Mouse (Mus musculus) layer of hippocampus, adult 11-12 months (tissue): ENCODE results near the gene Myo16.

Source experiments
- DNase-seq: peaks from one replicate; pipeline ENCODE4 v3.0.0; 2022; ENCODE audit warnings: low spot score

The Myo16 gene

GRCm38 (mm10) chr8:10625262-10625661, 471.6 kb downstream of the Myo16 start:
- DNase-seq: no peak

- DNase-seq: no peak
These were observed 475.0 kb downstream of the Myo16 start for GRCm38 (mm10) chr8:10628725-10629124.

GRCm38 (mm10) chr8:10629862-10630261, 476.2 kb downstream of the Myo16 start:
- no peak for DNase-seq

DNA sequence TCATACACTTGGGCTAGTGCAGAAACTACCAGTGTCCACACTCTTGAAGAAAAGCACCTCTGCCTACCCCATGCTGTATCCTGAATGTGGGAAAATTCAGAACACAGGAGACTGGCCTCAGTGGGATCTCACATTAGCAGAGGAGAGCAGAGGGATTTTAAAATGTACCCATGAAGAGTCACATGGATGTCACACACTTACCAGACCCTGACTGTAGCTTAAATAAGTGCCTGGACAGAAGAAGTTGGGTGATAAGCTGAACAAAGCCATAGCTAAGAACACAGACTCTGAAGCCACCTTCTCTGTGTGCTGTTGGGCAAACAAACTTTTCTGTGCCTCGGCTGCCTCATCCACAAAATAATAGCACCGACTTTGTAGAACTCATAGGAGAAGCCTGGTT, 477.3 kb downstream of the Myo16 start:
- DNase-seq: no peak

- no peak for DNase-seq
These were observed 478.9 kb downstream of the Myo16 start for GRCm38 (mm10) chr8:10632603-10633002.

DNA sequence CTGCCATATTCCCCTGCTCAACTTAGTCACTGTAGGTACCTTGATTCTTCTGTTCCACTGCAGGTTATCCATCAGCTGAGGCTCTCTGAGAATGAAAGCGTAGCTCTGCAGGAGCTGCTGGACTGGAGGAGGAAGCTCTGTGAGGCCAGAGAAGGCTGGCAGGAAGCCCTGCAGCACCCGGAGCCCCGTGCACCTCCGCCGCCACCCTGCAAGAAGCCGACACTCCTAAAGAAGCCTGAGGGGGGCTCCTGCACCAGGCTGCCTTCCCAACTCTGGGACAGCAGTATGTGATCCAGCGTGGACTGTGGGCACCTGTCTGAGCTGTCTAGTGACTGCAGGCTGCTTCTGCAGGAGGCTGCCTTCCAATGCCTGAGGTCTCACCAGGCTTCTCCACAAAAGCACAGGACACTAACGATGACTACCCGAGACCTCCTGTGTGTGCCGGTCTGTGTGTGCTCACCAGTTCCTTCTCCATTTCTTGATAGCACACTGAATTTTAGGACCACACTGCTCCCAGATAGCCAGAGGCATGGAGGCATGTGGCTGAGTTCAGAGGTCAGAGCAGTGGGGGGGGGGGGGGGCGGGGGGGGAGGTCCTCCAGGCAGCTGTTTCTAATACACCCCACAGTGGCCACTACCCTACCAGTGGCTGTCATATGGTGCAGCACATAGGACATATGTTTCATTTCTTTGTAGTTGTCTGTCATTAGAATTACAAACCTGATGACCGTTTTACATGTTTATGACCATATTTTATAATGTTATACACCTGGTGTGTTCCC, 479.8 kb downstream of the Myo16 start:
- DNase-seq: no peak

GRCm38 (mm10) chr8:10634421-10634820, 480.7 kb downstream of the Myo16 start:
- no peak for DNase-seq

- DNase-seq: no peak
These were observed 485.2 kb downstream of the Myo16 start for GRCm38 (mm10) chr8:10638871-10639270.

DNA sequence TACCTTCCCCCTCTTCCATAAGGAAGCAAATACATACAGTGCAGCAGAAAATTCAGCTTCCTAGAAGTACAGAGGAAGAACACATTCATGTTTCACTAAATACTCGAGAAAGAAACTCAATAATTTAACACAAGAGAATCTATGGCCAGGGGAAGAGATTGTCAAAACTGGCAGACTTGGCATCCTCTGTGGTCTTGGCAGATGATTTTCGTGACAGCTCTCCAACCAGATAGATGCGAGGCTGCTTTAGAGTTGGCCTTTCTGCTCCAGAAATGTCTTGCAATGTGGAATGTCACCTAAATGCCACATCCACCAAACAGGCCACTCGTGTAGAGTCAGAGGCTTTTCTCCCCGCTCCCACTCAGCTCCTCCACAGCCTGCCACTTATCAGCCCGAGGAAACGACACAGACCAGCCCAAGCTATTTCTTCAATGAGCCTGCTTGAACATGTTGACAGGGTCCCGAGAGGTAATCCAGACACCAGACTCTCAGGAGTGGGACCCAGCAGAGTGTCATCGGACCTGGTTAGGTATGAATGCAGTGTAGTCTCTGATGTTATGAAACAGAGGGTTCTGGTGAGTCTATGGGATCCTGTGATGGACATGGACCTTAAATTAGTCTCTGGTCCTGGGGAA, 486.6 kb downstream of the Myo16 start:
- DNase-seq: no peak

- DNase-seq: no peak
These were observed 487.1 kb downstream of the Myo16 start for GRCm38 (mm10) chr8:10640859-10641258.

GRCm38 (mm10) chr8:10641343-10641742, 487.6 kb downstream of the Myo16 start:
- no peak for DNase-seq

DNA sequence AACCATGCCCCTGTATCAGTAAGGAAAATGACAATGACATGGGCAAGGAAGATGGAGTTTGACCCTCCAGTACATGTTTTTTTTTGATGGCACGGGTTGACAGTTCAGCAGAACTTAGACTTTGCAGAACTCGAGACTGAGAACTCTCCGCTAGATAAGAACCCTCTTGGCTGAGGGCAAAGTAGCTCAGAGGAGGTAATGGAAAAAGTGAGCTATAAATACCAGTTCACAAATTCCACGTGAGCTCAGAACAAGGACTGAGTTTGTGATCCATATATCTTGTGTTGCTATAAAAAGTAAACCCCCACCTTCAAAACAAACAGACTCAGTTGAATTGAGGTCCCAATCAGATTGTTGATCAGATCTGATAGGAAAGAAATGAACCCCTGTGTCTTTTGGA, 489.5 kb downstream of the Myo16 start:
- DNase-seq: no peak

DNA sequence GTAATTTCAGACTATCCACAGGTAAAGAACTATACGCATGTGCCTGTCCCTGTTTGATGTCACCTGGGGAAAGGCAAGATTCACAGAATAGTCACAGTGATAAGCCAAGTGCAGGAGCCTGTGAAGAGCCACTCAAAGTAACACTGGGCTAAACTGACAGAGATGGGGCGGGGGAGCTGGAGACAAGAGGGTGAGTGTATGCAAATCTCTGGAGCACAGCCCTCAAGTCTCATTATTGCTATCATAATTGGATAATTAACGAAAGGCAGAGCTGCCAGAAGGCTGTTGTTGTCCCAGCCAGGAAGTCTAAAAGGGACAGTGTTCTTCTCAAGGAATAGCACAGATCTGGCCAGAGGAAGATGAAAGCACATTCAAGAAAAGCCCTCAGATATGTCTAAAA, 490.8 kb downstream of the Myo16 start:
- DNase-seq: no peak

DNA sequence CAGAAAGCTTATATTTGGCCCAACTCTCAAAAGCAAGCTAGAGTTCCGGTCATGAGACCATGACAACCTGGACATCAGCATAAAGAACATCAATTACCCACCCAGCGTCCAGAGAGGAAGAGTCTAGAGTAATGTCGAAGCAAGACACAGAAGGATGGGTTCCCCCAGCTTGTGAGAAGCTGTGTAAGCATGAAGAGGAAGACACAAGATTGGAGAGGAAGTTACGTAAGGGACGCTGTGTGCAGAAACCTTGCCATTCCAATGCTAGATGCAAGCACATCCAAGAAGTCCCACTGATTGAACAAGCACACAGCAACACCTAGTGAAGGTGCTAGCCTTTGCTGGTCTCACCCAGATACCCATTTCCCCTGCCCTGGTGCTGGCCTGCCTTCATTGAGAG, 492.0 kb downstream of the Myo16 start:
- no peak for DNase-seq

DNA sequence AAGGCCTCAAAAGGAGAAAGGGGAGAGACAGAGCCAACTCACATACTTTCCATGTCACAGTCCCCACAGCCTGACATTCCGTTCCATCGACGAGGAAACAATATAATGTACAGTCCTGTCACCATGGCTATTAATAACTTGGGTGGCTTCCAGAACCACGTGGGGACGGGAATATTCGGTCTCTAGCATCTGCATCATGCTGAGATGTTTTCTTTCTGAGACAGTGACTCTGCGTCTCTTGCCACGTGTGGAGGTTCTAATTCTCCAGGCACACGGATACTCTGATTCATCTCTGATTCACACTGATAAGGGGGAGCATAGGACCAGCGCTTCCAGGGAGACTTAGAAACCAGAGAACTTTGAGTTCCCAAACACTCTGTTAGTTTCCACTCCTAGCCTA, 492.8 kb downstream of the Myo16 start:
- DNase-seq: no peak

DNA sequence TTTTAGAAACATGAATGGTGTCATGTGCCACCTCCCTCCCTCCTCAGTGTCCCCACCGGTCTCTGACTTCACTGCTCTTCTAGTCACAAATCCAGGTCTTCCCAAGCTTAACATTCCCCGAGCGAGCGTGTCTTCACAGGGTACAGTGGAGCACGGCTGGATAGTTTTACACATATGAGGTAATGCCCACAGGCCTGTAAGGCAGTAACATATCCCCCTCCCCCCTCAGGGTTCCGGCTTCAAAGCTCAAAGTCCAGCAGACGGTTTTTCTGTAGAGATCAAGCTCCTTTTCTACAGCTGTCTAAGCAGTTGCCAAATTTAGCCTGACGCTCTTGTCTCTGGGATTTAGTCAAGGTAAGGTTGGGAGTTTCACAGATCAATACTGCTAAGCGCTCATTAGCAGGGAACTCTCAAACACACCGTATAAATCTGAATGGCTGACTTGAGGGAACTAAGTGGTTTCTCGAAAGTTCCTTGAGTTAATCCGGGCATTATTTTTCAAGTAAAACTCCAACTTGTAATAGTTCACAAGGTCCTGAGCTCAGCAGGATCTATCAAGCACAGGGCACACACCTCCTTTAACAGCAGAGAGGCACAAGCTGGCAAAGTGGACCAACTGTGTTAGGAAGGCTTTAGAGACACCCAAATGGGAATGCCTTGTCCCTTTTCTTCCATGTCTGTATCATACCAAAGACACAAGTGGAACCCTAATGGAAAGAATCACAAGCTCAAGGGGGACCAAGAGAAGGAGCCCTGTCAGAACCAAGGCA, 498.0 kb downstream of the Myo16 start:
- no peak for DNase-seq

DNA sequence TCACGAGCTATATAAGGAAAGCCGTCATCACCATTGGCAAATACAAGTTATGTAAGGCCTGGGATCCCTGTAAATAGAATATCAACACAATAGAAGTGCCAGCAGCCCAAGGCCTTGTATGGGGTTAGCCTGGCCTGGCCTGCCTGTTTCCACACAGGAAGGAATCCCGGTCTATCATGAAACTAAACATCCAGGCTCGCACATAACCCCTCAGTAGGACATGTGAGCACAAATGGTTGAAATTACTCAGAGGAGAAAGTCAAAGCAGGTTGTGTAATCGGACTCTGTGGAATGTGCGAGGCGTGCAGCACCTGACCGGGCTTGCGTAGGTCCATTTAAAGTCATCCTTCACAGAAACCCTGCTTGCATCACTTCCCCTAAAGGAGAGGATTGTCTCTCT, 499.6 kb downstream of the Myo16 start:
- no peak for DNase-seq

DNA sequence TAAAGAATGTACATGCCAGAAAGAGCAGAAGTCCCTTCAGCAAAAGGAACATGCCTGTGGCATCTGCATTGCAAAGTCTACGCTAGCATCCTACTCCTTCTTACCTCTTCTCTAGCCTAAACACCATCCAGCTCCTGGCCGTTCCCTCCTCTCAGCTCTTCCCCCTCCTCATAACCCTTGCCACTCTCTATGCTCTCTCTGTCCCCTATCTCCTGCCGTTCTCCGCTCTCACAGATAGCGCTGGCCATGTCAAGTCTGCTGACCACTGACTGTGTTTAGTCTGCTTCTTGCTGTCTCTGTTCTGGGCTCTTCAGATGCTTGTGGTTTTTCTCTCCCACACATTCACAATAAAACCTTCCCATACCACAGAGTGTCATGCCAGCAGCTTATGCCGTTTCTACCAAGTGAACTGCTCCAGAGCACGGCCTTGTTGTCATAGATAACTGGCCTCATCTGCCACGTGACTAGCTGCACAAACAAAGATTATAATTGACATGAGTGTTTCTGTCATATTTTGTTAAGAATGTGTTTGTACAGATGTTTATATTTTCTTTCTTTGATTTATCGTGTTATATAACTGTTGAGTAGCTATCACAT, 501.3 kb downstream of the Myo16 start:
- DNase-seq: no peak

- DNase-seq: no peak
These were observed 510.2 kb downstream of the Myo16 start for GRCm38 (mm10) chr8:10663770-10664470.

DNA sequence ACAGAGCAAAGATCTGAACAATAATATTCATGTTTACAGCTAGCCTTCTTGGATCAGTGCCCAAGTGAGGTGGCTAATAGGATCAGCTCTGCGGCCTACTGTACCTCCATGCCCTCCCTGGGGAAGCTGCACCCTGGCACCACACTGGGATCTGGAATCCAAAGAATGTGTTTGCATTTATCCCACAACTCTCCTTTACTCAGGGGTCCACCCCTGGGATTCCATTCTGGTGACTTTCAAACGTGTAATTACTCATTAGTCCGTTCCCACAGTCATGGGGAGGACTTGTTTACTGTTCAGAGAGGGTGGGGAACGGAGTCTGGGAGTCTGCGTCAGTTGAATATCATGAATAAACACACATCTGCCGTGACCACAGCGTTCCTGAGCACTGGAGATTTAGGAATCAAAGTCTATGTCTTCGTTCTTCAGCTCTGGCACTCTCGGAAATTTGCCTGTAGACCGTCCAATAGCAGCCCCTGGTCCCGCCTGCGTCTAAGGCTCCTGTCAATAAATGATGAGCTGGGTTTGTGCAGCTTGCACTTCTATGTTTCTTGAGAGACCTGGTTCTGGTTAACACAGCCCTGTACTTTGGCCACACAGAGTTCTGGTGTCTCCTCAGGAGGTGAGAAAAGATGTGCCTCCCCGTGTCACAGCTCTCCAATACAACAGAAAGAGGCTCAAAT, 511.3 kb downstream of the Myo16 start:
- no peak for DNase-seq

GRCm38 (mm10) chr8:10665821-10666283, 512.1 kb downstream of the Myo16 start:
- no peak for DNase-seq
